Mouse (Mus musculus): ENCODE measurements around the gene Sco2. TPM values are rescaled to one million over a fixed set of nuclear protein-coding genes. Genes with fewer than 3 reads are reported as not detected.

Sco2 gene
- total and polyA plus RNA-seq, 3 experiments = 34.6 to 58.9 TPM; not detected in 1

GRCm38 (mm10) chr15:89334774-89335537 lies 38.7 kb downstream of the Sco2 start:
- H3K4me1 ChIP-seq (ENCODE audit: control insufficient read depth in 1 of 2, insufficient read depth in 2 of 2, low read length in 2 of 2) = peaks cover 2 to 3% of the 10 kb centered on the region in 2 experiments; a peak in 3 of 4 replicates
- no peaks in the 10 kb centered on the region for H3K9me3 ChIP-seq (replicated peaks; ENCODE audit: insufficient read depth, low read length)
- H3K9ac ChIP-seq (ENCODE audit: control insufficient read depth, low read depth, low read length, poor library complexity, severe bottlenecking) = no peak overlapping the region
- H3K79me2 ChIP-seq (ENCODE audit: control insufficient read depth, insufficient read depth, low read length, poor library complexity) = no peaks in the 10 kb centered on the region
- H3K27ac ChIP-seq (ENCODE audit: control insufficient read depth, low read depth, low read length) = no peak overlapping the region
- H3K27me3 ChIP-seq (ENCODE audit: control insufficient read depth in 1 of 2, insufficient read depth in 2 of 2, low read length in 2 of 2) = peaks cover 2 to 4% of the 10 kb centered on the region in 2 experiments; a peak in 3 of 4 replicates
- no peaks in the 10 kb centered on the region for H3K36me3 ChIP-seq (ENCODE audit: control insufficient read depth in 1 of 2, insufficient read depth in 2 of 2, low read length in 2 of 2)
- TF ChIP-seq NRF1 (IDR thresholded peaks at IDR 0.05; ENCODE audit: insufficient read depth, low read depth, low read length, poor library complexity, severe bottlenecking) = no peak
- no peak for TF ChIP-seq ELF1 (IDR thresholded peaks at IDR 0.05; ENCODE audit: low read depth, low read length)
- no peak for TF ChIP-seq SMC3 (IDR thresholded peaks at IDR 0.05; ENCODE audit: low read depth, low read length)
- no peak for TF ChIP-seq USF2 (IDR thresholded peaks at IDR 0.05; ENCODE audit: borderline replicate concordance in 1 of 2, insufficient read depth in 1 of 2, low read depth in 1 of 2, low read length in 2 of 2)
- no peak for TF ChIP-seq TCF12 (IDR thresholded peaks at IDR 0.05; ENCODE audit: low read depth, low read length)
- no peak for TF ChIP-seq HCFC1 (IDR thresholded peaks at IDR 0.05; ENCODE audit: low read depth, low read length)
- TF ChIP-seq MYB (IDR thresholded peaks at IDR 0.05; ENCODE audit: low read depth, low read length) = no peak
- no peak overlapping the region for H3K4me3 ChIP-seq (ENCODE audit: control insufficient read depth in 1 of 2, insufficient read depth in 1 of 2, low read depth in 2 of 2, low read length in 2 of 2)
- no peak for DNase-seq (ENCODE audit: low read depth, low spot score)

GRCm38 (mm10) chr15:89334271-89334670 lies 39.4 kb downstream of the Sco2 start, which contains the start of gene Miox:
Miox (plus strand) TSS chr15:89334398.
- TF ChIP-seq RCOR1 (IDR thresholded peaks at IDR 0.05; ENCODE audit: low read depth, low read length) = no peak
- Histone ChIP-seq H3K9me3 (replicated peaks; ENCODE audit: insufficient read depth, low read length) (no peaks in the 10 kb centered on the region), H3K4me1 (ENCODE audit: control insufficient read depth in 1 of 2, insufficient read depth in 2 of 2, low read length in 2 of 2) (no peaks in the 10 kb centered on the region), H3K79me2 (ENCODE audit: control insufficient read depth, insufficient read depth, low read length, poor library complexity) (no peaks in the 10 kb centered on the region), H3K9ac (ENCODE audit: control insufficient read depth, low read depth, low read length, poor library complexity, severe bottlenecking) (no peak within 1 kb of the TSS), H3K27ac (ENCODE audit: control insufficient read depth, low read depth, low read length) (no peak within 1 kb of the TSS), H3K4me3 (ENCODE audit: control insufficient read depth in 1 of 2, insufficient read depth in 1 of 2, low read depth in 2 of 2, low read length in 2 of 2) (no peak within 1 kb of the TSS), H3K27me3 (ENCODE audit: control insufficient read depth in 1 of 2, insufficient read depth in 2 of 2, low read length in 2 of 2) (peaks cover 2 to 4% of the 10 kb centered on the region in 2 experiments; a peak in 3 of 4 replicates), H3K36me3 (ENCODE audit: control insufficient read depth in 1 of 2, insufficient read depth in 2 of 2, low read length in 2 of 2) (no peaks in the 10 kb centered on the region)
- no peak for DNase-seq (ENCODE audit: low read depth, low spot score)

- peaks cover 2% of the 10 kb centered on the region in 2 experiments; a peak in 2 of 4 replicates for H3K27me3 ChIP-seq (ENCODE audit: control insufficient read depth in 1 of 2, insufficient read depth in 2 of 2, low read length in 2 of 2)
- TF ChIP-seq EP300 (IDR thresholded peaks at IDR 0.05; ENCODE audit: low read depth in 1 of 2, low read length in 2 of 2) = no peak
- TF ChIP-seq POLR2AphosphoS2 (IDR thresholded peaks at IDR 0.05; ENCODE audit: low read length) = 0 out of 2 replicates have a peak, but pooled peaks have one; percentile 32
- peaks cover 4 to 14% of the 10 kb centered on the region in 2 experiments; a peak in 3 of 4 replicates for H3K4me1 ChIP-seq (ENCODE audit: control insufficient read depth in 1 of 2, insufficient read depth in 2 of 2, low read length in 2 of 2)
- H3K9ac ChIP-seq (ENCODE audit: control insufficient read depth, low read depth, low read length, poor library complexity, severe bottlenecking) = no peak overlapping the region
- no peaks in the 10 kb centered on the region for H3K9me3 ChIP-seq (replicated peaks; ENCODE audit: insufficient read depth, low read length)
- H3K79me2 ChIP-seq (ENCODE audit: control insufficient read depth, insufficient read depth, low read length, poor library complexity) = peaks cover 16% of the 10 kb centered on the region
- H3K27ac ChIP-seq (ENCODE audit: control insufficient read depth, low read depth, low read length) = no peak overlapping the region
- DNase-seq (ENCODE audit: low read depth, low spot score) = no peak
- peaks cover 0 to 14% of the 10 kb centered on the region in 2 experiments for H3K36me3 ChIP-seq (ENCODE audit: control insufficient read depth in 1 of 2, insufficient read depth in 2 of 2, low read length in 2 of 2)
- H3K4me3 ChIP-seq (ENCODE audit: control insufficient read depth in 1 of 2, insufficient read depth in 1 of 2, low read depth in 2 of 2, low read length in 2 of 2) = no peak overlapping the region
These were observed 47.2 kb downstream of the Sco2 start for GRCm38 (mm10) chr15:89326441-89326840.
